Mouse (Mus musculus) adipose tissue, adult 10 weeks (tissue): ENCODE measurements around the gene Otub1. TPM values are rescaled to one million over a fixed set of nuclear protein-coding genes. Genes with fewer than 3 reads are reported as not detected.

Source experiments
- polyA plus RNA-seq: library from polyadenylated mRNA; stranded (reverse); fragments of 350-450 nt; fragmentation: Illumina TruSeq; extraction: RNeasy Lipid Tissue Mini Kit (QIAGEN cat#74804); gene quantifications from one replicate; pipeline ENCODE4 v1.2.3, GENCODE M21; 2014; ENCODE audit warnings: low read depth, low replicate concordance

Gene Otub1
- 73.7 TPM for polyA plus RNA-seq

DNA sequence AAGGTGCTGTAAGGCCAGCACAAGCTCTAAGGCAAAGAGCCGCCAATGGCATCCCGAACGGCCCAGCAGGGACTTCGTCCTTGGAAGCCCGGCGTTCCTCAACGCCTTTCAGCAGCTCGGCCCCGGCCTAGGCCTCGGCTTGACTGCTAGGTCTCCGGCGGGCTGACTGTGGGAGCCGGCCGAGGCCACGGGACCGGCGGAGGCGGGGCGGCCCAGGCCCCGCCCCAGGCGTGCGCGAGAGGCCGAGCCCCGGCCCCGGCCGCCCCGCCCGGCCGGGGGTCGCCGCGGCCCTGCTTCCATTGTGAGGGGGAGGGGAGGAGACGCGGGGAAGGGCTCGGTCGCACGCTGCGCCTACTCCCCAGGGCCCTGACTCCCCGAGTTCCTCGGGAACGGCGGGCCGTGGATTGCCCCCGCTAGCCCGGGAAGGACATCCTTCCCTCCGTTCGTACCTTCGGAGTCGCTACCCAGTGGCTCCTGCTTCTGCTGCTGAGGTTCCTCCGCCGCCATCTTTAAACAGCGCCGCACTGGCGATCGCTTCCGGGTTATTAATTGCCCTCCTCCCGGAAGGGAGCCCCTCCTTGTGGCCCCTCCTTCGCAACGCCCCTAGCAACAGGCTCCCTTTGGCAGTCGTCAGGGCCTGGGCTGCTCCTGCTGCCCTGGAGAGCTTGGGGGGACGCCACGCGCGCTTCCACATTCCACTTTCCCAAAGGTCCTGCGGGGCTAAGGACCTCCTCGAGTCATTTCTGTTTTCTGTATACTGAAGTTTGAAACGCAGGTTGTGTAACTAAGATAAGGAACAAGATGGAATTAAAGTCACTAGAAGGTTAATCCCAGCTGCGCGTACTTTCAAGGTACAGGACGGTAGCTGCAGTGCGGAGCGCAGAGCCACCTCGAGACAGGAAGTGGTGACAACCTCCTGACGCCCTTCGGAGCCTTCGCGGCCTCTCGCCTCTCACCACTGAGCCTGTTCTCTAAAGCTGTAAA is at the start of gene Otub1:
Otub1 (minus strand) TSS at position 564 of the 984 bp plus-strand sequence.

DNA sequence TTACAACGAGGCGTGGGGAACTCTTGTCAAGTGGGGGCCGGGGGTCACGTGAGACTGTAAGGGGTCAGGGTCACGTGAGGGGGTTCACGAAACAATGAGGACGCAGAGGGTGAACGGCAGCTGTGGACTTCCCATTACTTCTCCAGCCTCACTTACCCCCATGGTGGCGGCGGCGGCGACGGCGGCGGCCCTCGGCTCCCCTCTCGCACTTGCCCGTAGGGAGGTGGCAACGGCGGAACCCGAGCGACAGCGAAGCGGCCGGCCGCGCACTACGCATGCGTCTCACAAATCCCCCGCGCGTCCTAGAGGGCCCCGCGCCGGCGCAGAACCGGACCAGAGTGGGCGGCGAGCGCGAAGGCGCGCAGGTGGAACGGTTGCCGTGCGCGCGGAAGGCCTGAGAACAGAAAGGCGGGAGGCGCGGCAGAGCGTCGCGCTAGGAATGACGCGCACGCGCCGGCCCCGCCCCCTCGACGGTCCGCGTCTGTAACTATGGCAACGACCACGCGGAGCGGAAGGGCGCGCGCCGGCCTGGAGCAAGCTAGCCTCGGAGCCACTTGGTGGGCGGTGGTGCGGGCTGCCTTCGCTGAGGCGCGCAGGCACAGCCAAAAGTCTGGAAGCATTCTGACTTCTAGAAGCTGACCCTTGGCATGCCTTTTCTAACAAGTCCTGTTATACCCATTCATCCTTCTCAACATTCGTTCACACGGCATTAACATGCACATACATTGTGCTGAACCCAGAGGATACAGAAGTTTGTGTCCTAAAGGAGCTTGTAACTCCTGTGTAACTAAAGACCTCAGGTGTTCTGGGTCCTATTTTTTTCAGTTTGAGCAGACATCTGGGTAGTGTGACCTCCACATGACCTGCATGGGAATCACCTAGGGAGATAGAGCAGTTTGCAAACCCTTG is 34.9 kb upstream of the Otub1 start, which contains the start of gene Naa40:
Naa40 (minus strand) TSS at position 402 of the 909 bp plus-strand sequence.

DNA sequence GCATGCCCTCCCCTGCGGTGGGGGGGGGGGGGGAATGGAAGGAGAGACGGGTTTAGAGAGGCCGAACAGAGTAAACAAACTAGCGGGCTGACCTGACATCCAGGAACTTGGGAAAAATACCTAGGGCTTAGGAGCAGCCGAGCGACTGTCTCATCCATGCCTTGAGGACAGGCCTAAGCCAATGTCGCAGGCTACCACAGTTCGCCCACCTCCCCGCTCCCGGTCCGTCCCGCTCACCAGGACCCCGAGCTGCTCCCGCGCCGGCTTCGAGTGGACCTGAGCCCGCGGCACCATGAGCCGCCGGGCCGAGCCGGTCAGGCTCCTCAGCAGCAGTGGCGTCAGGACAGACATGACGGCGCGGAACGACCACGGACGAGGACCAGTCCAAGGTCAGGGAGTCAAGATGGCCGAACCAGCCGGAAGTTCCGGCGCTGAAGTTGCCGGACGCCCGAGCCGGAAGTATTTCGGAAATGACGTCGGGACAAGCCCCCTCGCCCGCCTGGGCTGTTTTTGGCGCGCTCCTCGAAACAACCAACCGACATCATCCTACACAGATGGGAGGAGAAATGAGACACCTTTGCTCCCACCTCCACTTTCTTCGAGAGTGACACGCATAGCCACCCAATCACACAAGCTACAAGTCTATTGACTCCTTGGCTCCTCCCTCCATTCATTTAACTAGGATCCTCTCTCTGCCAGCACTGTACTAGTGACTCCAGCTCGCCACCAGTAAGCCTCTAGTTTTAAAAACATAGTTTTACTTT is 11.2 kb upstream of the Otub1 start, which contains the start of gene Cox8a:
Cox8a (minus strand) TSS at position 455 of the 764 bp plus-strand sequence.

Other genes with a start within 250 kb of the Otub1 start
- 81.3 TPM for gene Ppp1r14b, start 231.3 kb downstream of the Otub1 start, polyA plus RNA-seq
- 38.0 TPM for gene Plcb3, start 229.8 kb downstream of the Otub1 start, polyA plus RNA-seq
- gene Fkbp2, start 225.8 kb downstream of the Otub1 start, polyA plus RNA-seq = 204 TPM
- gene Vegfb, start 218.7 kb downstream of the Otub1 start, polyA plus RNA-seq = 60.0 TPM
- 40.7 TPM for gene Dnajc4, start 213.7 kb downstream of the Otub1 start, polyA plus RNA-seq
- 23.3 TPM for gene Nudt22, start 210.2 kb downstream of the Otub1 start, polyA plus RNA-seq
- gene Trpt1, start 210.2 kb downstream of the Otub1 start, polyA plus RNA-seq = 11.9 TPM
- gene Fermt3, start 186.8 kb downstream of the Otub1 start, polyA plus RNA-seq = 10.2 TPM
- 65.5 TPM for gene Stip1, start 166.3 kb downstream of the Otub1 start, polyA plus RNA-seq
- 26.8 TPM for gene Macrod1, start 149.5 kb downstream of the Otub1 start, polyA plus RNA-seq
- gene Flrt1, start 100.6 kb downstream of the Otub1 start, polyA plus RNA-seq = 0.72 TPM
- 781 TPM for gene Cox8a, start 11.3 kb upstream of the Otub1 start, polyA plus RNA-seq
- gene Naa40, start 34.9 kb upstream of the Otub1 start, polyA plus RNA-seq = 31.2 TPM
- 8.1 TPM for gene Rcor2, start 61.0 kb upstream of the Otub1 start, polyA plus RNA-seq
- gene Mark2, start 135.5 kb upstream of the Otub1 start, polyA plus RNA-seq = 49.5 TPM
- gene Spindoc, start 176.7 kb upstream of the Otub1 start, polyA plus RNA-seq = 10.6 TPM
- 19.0 TPM for gene 2700081O15Rik, start 211.3 kb upstream of the Otub1 start, polyA plus RNA-seq